Mouse (Mus musculus): Measurements from ENCODE around the gene H2afz.
"Not testable (repeated sequence)": the region's sequence is repeated elsewhere in the genome, so short reads cannot be mapped to it uniquely, and the experiment has no call there.

The H2afz gene

GRCm38 (mm10) chr3:137864124-137864987 is at the start of gene H2afz:
H2afz (plus strand) TSS chr3:137864487.
- peak; percentile 95 for DNase-seq (ENCODE audit: low spot score)

- no peak for DNase-seq (ENCODE audit: low spot score)
Measured at GRCm38 (mm10) chr3:137818713-137819112, 45.6 kb upstream of the H2afz start.

GRCm38 (mm10) chr3:137820688-137821467 is 43.4 kb upstream of the H2afz start:
- DNase-seq (ENCODE audit: low spot score), result no peak

GRCm38 (mm10) chr3:137823317-137823716 is 41.0 kb upstream of the H2afz start:
- DNase-seq (ENCODE audit: low spot score), result no peak

GRCm38 (mm10) chr3:137827678-137828077 is 36.6 kb upstream of the H2afz start:
- DNase-seq (ENCODE audit: low spot score), result no peak

- no peak for DNase-seq (ENCODE audit: low spot score)
Measured at GRCm38 (mm10) chr3:137831156-137831555, 33.1 kb upstream of the H2afz start.

- no peak for DNase-seq (ENCODE audit: low spot score)
Measured at GRCm38 (mm10) chr3:137833128-137833527, 31.2 kb upstream of the H2afz start.

- DNase-seq (ENCODE audit: low spot score), result no peak
Measured at GRCm38 (mm10) chr3:137833698-137834097, 30.6 kb upstream of the H2afz start.

- DNase-seq (ENCODE audit: low spot score), result no peak
Measured at GRCm38 (mm10) chr3:137836543-137836942, 27.7 kb upstream of the H2afz start.

GRCm38 (mm10) chr3:137838160-137838559 is 26.1 kb upstream of the H2afz start:
- no peak for DNase-seq (ENCODE audit: low spot score)

GRCm38 (mm10) chr3:137842944-137843343 is 21.3 kb upstream of the H2afz start:
- DNase-seq (ENCODE audit: low spot score), result no peak

GRCm38 (mm10) chr3:137844263-137844662 is 20.0 kb upstream of the H2afz start:
- DNase-seq (ENCODE audit: low spot score), result no peak

- no peak for DNase-seq (ENCODE audit: low spot score)
Measured at GRCm38 (mm10) chr3:137846552-137846951, 17.7 kb upstream of the H2afz start.

- DNase-seq (ENCODE audit: low spot score), result no peak
Measured at GRCm38 (mm10) chr3:137848354-137848753, 15.9 kb upstream of the H2afz start.

- no peak for DNase-seq (ENCODE audit: low spot score)
Measured at GRCm38 (mm10) chr3:137849697-137850096, 14.6 kb upstream of the H2afz start.

- DNase-seq (ENCODE audit: low spot score), result no peak
Measured at GRCm38 (mm10) chr3:137851196-137851595, 13.1 kb upstream of the H2afz start.

- not testable (repeated sequence) for DNase-seq (ENCODE audit: low spot score)
Measured at GRCm38 (mm10) chr3:137853011-137853410, 11.3 kb upstream of the H2afz start.

GRCm38 (mm10) chr3:137855328-137855727 is 9.0 kb upstream of the H2afz start:
- no peak for DNase-seq (ENCODE audit: low spot score)

GRCm38 (mm10) chr3:137856061-137856460 is 8.2 kb upstream of the H2afz start:
- DNase-seq (ENCODE audit: low spot score), result no peak

- DNase-seq (ENCODE audit: low spot score), result no peak
Measured at GRCm38 (mm10) chr3:137860394-137861170, 3.7 kb upstream of the H2afz start.

GRCm38 (mm10) chr3:137861436-137861835 is 2.9 kb upstream of the H2afz start:
- no peak for DNase-seq (ENCODE audit: low spot score)

- no peak for DNase-seq (ENCODE audit: low spot score)
Measured at GRCm38 (mm10) chr3:137862600-137862999, 1.7 kb upstream of the H2afz start.
